Mouse (Mus musculus) hematopoietic stem cell, adult 5-6 weeks (primary cell): ENCODE measurements around the gene Cdh13. TPM values are rescaled to one million over a fixed set of nuclear protein-coding genes. Genes with fewer than 3 reads are reported as not detected.

Experiments used
- ATAC-seq, 2 experiments: fragments of 125-278 bp in 1 of 2; replicated peaks in 1 of 2; 2 replicates each; pipeline ENCODE4 v1.8.0; 2016 to 2017; ENCODE audit warnings: inconsistent platforms in 2 of 2, mild to moderate bottlenecking in 2 of 2, moderate number of reproducible peaks in 2 of 2, low read depth in 1 of 2, moderate TSS enrichment in 1 of 2; ENCODE audit not compliant: low FRiP score in 2 of 2, poor library complexity in 2 of 2, severe bottlenecking in 2 of 2, insufficient read depth in 1 of 2, low TSS enrichment in 1 of 2
- total RNA-seq: library from RNA; stranded (forward); fragments of 172-1452, 232-1000 nt; gene quantifications from 2 replicates; pipeline ENCODE4 v1.2.3, GENCODE M21; 2017

The Cdh13 gene
- total RNA-seq, 1 experiment from 2014 or later, result not detected

DNA sequence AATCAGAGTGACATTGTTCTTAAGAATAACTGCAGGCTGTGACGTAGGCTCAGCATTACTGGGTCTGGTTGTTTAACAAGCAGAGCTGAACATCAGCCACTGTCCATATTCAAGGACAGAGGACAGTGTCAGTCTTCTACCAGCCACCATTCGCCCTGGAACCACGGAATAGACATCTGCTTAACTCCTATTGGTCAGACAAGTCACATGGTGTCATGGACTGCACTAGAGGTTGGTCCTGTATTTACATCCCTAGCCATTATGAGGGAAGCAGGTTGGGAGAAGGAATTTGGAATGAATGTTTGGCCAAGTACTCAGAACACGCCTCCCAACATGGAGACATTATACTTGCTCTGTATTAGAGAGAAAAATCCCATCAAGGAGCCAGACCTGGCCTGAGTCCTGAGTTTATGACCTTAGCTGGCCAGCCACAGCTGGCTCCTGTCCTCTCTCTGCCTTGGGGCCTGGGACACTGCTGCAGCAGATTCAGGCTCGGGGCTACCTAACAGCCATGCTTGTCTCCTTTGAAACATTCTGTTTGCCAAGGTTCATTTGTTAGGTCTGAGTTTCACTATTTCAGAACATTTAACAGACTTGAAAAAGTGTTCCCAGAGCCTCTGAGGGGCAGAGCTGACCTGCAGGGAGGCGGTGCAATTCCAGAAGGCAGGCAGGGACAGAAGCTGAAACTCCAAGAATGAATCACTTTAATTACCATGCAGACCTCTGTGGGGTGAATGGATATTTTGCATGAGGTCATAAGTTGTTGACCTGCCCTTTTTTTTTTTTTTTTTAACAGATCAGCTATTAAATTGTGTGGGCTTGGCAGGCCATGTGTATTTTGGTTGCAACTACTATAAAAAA is 282.6 kb downstream of the Cdh13 start:
- no peak for ATAC-seq

DNA sequence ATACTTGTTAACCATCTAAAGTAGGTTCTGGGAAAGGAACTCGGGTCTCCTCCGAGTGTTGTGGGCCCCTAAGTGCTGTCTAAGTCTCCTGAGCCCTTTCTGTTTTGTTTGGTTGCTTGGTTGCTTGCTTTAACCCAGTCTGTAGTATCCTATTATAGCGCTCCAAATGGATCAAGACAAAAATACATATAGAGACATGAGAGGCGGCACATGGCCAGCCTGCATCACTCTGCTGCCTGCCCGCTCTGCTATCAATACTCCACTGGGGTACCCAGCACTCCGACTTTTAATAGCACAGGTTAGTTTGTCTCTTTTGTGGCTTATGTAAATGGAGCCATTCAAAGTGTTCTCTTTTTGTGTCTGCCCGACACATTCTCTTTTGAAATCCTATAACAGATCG is 285.8 kb downstream of the Cdh13 start:
- ATAC-seq, result no peak

DNA sequence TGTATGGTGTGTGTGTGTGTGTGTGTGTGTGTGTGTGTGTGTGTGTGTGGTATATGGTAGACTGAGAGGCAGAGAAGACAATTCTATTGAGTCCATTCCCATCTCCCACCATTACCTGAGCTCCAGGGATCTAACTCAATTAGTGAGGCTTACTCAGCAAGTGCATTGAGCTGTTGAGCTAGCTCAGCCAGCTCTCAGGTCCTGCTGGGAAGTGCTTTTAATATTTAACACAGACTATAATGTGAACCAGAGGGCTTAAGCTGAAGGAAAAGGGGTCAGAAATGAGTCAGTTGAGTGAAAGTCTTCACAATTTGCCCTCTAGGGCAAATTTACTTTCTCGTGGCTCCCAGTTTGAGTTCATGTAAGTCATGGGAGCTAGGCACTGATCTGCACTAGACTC is 297.7 kb downstream of the Cdh13 start:
- ATAC-seq, result no peak

DNA sequence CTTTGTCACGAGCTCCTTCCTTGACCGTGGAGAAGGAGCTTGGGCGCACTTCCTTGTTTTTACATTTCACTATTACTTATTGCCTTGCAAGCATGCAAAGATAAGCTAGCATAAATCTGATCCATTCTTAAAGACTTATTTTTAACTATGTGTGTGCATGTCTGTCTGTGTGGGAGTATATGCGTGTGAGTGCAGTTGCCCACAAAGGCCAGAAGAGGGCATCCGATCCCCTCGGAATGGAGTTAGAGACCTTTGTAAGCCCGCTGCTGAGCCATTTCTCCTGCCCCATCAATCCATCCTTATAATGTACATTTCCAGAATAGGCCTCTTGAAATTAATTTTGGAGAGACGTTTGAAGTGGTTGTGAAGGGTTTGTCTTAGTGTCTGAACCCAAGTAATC is 298.7 kb downstream of the Cdh13 start:
- no peak for ATAC-seq

DNA sequence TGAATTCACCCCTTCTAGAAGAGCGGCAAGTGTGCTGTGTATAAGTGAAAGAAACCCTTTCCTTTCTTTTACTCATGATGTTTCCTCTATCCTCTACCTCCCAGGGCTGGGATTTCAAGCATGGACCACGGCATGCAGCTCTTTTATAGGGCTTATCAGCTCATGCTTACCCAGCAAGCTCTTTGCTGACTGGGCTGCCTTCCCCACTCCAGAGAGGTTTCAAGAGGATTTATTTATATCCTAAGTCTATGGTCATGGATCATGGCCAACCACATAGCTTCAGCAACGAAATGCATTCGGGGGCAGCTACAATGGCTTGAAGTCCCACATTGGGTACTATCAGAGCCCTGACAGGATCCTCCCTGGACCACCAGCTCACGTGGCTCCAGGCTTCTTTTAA is 304.4 kb downstream of the Cdh13 start:
- ATAC-seq, result no peak

DNA sequence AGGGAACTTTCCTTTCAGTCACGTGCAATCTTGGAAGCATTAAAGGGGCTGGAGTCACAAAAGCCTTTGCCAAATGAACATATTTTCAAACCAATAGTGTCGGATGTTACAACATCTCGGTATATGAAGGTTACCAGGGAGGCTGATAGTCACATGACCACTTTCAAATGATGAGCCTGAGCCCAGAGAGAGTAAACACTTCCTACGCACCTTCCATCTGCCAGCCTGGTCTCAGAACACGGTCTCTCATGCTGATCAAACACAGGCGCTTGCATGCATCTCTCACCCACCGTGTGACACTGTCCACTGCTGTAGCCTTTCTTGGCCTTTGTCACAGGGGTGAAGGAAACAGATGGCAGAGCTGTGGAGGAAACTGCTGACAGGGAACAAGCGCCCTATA is 313.3 kb downstream of the Cdh13 start:
- ATAC-seq, result no peak

DNA sequence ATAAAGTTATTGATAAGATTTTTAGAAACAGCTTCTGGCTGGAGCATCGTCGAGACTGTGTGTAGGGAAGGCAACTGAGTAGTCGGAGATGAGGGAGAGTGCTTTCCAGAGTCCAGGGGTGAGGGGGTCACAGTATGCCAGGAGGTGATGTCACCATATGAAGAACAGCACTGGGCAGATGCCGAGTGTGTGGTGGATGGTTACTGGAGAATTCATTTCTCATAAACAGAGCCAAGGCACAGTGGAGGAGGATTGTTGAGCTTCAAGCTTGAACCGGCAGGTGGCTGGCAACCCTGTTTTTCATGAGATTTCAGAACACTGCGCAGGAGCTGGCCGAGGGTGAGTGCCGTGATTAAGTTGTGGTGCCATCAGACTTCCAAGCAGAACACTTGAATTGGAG is 317.8 kb downstream of the Cdh13 start:
- ATAC-seq, result no peak

DNA sequence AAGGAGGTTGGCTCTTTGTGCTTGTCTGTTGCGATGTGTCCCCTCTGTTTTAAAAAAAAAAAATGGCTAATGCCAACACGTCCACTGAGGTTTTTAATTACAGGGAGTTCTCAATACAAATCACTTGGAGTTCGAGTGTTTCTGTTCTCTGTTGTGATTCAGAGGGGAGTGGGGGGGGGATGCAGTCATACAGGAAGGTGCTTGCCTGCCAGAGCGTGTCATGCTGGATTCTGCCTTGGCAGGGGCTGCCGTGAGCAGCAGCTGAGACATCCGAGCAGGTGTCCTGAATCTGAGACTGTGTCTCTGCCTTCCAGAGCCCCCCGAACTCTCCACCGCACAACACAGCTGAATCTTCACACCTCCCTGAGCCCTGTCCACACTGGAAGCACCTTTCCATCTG is 318.5 kb downstream of the Cdh13 start:
- ATAC-seq, result no peak

DNA sequence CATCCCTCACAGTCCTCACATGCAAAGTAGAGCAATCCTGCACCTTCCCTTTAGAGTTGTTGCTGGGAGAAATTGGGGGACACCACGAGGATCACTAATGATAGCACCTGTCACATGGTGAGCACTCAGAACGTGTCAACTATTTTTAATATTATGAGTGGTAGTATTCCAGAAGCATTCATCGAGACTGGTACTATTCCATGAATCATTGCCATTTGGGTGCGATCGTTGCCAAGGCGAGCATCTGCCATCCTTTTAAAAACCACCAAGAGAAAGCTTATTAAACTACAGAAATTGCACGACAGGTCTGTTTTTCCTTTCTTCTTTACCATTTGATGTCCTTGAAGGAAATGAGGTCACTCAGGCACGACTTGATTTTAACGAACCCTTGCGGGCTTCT is 328.0 kb downstream of the Cdh13 start:
- ATAC-seq, result no peak

DNA sequence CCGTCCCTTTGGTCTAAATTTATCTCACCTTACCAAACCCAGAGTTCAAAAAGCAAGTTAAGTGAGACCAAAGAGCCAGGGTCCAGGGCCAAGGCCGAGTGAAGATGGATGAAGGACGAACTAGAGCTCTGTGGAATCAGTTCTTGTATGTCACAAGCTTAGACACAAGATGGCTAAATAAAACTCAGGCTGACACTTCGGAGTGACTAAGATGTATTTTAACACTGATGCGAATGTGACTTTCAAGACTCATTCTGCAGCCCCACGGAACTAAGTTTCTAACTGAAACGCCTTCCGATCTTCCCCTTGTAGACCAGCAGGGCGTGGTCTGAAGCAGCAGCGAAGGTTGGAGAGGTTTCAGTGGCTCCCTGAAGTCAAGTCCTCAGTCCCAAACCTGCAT is 334.7 kb downstream of the Cdh13 start:
- ATAC-seq, result no peak

DNA sequence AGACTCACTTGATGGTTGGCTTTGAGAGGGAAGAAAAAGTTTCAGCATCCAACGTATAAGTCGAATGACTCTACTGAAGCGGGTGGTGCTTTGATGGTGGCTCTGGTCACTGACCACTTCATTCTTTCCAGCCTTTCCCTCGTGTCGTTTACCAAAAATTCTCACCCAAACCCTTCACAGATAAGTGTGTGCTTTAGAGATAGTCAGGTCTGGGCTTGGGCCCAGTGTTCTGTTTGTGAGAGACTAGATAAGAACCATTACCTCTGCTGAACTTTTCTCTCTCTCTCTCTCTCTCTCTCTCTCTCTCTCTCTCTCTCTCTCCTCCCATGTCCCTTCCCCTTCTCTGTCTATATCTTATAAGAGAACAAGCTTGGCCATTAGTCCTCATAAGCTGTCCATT is 342.9 kb downstream of the Cdh13 start:
- ATAC-seq, result no peak

DNA sequence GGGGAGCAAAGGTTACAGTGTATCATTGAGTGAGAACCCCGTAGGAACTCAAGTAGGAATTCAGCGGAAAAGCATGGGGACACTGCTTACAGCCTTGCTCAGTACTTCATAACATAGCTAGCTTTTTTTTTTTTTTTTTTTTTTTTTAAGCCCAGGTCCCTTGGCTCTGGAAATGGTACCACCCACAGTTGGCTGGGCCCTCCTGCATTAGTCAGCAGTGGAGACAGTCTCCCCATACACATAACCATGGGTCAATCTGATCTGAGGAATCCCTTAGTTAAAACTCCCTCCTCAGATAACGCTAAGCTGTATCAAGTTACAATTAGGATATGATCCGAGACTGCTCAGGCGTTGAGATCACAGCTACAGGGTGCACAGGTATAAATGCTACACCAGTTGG is 344.2 kb downstream of the Cdh13 start:
- ATAC-seq, result no peak

DNA sequence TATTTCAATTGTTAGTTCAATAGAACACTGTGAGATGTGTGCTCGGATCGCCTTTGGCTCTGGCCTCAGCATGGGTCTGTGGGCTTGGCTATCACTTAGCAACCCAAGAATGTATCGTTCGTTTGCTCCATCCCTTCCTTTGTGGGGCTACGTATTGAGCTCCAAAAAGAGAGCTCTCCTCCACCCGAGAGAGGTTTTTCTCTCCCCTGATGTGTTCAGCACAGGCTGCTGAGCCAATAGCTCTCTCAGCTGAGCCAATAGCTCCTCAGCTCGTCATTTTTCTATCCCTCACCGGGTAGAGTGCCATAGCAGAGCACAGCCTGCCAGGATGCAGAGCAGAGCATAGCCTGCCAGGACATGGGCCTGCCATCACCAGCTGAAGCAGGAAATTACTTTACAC is 345.2 kb downstream of the Cdh13 start:
- ATAC-seq, result no peak

DNA sequence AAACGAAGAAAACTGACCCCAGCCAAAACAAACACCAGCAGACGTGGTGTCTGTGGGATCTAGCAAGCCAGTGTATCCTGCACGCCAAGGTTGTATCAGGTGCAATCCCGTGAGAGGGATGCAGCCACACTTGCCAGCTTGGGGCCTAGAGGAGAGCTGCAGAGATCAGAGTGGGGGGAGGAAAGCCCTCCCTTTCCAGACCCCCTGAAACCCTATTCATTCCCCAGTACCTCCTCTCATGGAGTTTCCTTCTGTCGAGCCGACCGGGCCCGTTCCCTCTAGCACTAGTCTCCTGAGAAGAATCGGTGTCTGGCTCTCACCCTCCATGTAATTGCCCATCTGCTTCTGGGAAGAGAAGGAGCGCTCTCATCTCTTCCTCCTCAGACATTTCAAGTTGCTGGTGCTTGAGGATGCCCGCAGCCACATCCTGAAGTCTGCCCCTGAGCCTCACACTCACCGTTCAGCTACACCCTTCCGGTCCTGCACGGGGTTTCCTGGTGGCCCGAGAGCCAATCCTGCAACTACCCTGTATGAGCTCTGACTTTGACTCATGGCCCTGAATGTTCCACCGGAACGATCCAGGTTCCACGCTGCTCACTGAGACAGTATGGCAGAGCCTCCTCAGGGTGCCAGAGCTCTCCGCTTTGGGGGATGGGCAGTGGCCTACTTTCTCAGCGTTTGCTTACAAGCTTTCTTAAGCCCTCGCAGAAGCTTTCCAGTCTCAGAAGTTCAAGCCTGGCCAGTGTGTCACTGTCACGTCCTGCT is 351.9 kb downstream of the Cdh13 start:
- ATAC-seq, result no peak

DNA sequence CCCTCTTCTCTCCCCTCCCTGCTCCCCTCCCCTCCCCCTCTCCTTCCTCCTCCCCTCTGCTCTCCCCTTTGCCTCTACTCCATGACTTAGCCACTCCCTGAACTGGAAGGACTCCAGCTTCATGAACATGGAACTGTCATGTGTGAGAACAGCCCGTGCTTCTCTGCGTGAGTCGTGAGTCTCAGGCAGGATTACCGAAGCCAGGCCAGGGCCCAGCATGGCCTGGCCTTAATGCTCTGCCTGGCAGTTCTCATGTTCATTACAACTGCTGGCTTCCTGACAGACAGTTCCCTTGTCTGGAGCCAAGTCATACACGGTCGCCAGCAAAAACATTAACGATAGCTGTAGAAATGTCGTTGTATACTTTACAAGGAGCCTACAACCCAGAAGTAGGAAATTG is 356.1 kb downstream of the Cdh13 start:
- no peak for ATAC-seq

DNA sequence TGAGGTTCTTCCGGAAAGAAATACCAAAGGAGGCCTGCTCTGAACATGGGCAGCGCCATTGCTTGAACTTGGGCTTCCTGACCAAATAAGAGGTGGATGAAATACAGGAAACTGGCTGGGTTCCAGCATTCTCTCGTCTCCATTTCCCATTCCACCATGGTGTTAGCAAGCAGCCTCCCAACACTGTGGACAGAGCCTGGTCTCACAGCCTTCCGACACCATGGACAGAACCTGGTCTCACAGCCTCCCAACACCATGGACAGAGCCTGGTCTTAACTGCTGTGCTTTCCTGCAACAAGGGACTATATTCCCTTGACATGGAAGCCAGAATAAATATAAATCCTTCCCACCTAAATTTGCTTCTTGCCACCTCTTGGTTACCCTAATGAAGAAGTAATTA is 358.3 kb downstream of the Cdh13 start:
- ATAC-seq, result no peak

DNA sequence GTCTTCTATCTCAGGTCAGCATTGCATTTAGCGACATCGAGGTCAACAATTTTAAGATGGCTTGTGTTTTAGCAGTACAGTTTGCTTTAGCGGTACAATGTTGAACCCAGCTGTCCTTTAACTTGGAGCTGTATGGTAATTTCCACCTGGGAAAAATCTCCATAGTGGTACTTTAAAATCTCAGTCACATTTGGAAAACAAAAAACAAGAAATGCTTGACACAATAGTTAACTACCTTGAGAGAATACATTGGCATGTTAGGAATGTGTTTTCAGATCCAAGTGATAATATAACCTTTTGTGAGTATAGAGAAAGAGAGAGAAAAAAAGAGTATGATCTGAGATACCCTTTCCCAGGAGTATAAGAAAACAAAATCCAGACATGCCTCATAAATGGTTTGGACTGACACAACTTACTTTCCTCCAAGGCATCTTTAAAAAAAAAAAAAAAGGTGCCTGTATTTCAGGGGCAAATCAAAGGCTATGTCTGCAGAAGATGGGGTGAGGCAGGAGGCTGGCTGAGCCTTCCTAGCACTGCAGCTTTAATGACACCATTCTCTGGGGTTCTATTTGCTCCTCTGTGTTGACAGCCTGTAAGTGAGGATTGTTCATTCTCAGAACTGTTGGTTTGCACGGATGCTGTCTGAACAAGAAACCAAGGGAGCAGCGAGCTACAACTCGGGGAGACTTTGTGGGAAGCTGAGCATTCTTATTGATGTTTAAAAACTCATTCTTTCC is 365.4 kb downstream of the Cdh13 start:
- no peak for ATAC-seq

DNA sequence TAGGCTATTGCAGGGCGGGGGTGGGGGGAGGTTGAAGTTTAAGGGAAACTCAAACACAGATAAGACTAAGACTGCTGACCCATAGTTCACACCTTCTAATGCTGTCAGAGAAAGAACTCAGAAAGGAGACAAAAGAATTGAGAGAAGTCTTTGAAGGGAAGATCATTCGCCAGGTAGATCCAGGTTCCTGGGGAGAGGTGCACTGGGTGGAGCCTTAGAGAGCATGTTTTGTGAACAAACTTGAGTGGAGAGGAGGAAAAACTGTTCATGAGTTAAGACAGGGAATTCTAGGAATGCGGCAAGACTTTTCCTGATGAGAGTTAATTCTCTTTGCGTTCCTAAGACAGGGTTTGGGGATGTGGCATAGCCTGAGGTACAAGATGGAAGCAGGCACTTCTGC is 366.4 kb downstream of the Cdh13 start:
- no peak for ATAC-seq
